Mouse (Mus musculus): ENCODE measurements around the gene Rps26.
"Not testable (repeated sequence)": the region's sequence is repeated elsewhere in the genome, so short reads cannot be mapped to it uniquely, and the experiment has no call there.

Rps26 gene

GRCm38 (mm10) chr10:128640891-128641290 lies 14.3 kb upstream of the Rps26 start:
- no peak for DNase-seq

- DNase-seq, result no peak
Measured at GRCm38 (mm10) chr10:128639999-128640398, 13.5 kb upstream of the Rps26 start.

- peak; percentile 79 for DNase-seq
Measured at GRCm38 (mm10) chr10:128637011-128637410, 10.5 kb upstream of the Rps26 start.

GRCm38 (mm10) chr10:128636561-128636960 lies 10.0 kb upstream of the Rps26 start:
- peak; percentile 69 for DNase-seq

- no peak for DNase-seq
Measured at GRCm38 (mm10) chr10:128635697-128636096, 9.2 kb upstream of the Rps26 start.

GRCm38 (mm10) chr10:128631571-128631970 lies 5.0 kb upstream of the Rps26 start:
- no peak for DNase-seq

- DNase-seq, result not testable (repeated sequence)
Measured at GRCm38 (mm10) chr10:128630306-128630705, 3.8 kb upstream of the Rps26 start.

- no peak for DNase-seq
Measured at GRCm38 (mm10) chr10:128629746-128630145, 3.2 kb upstream of the Rps26 start.

- no peak for DNase-seq
Measured at GRCm38 (mm10) chr10:128627398-128628317, 1.1 kb upstream of the Rps26 start.

GRCm38 (mm10) chr10:128625287-128625894 lies 1.2 kb downstream of the Rps26 start:
- DNase-seq, result no peak

- not testable (repeated sequence) for DNase-seq
Measured at GRCm38 (mm10) chr10:128623106-128623613, 3.4 kb downstream of the Rps26 start.

- DNase-seq, result no peak
Measured at GRCm38 (mm10) chr10:128622702-128623101, 3.8 kb downstream of the Rps26 start.

GRCm38 (mm10) chr10:128621986-128622520 lies 4.5 kb downstream of the Rps26 start:
- no peak for DNase-seq

- DNase-seq, result no peak
Measured at GRCm38 (mm10) chr10:128620241-128620640, 6.3 kb downstream of the Rps26 start.

GRCm38 (mm10) chr10:128619148-128619547 lies 7.4 kb downstream of the Rps26 start:
- DNase-seq, result not testable (repeated sequence)

- DNase-seq, result no peak
Measured at GRCm38 (mm10) chr10:128618570-128618969, 8.0 kb downstream of the Rps26 start.

GRCm38 (mm10) chr10:128615798-128616448 lies 10.6 kb downstream of the Rps26 start:
- DNase-seq, result not testable (repeated sequence)

- DNase-seq, result no peak
Measured at GRCm38 (mm10) chr10:128614934-128615333, 11.6 kb downstream of the Rps26 start.

GRCm38 (mm10) chr10:128613820-128614219 lies 12.7 kb downstream of the Rps26 start:
- DNase-seq, result not testable (repeated sequence)

- DNase-seq, result no peak
Measured at GRCm38 (mm10) chr10:128613154-128613440, 13.4 kb downstream of the Rps26 start.

GRCm38 (mm10) chr10:128612433-128613153 lies 14.0 kb downstream of the Rps26 start:
- DNase-seq, result peak; percentile 91

GRCm38 (mm10) chr10:128606483-128606882 lies 20.1 kb downstream of the Rps26 start:
- DNase-seq, result no peak
